Mouse (Mus musculus) embryonic facial prominence, embryonic 11.5 days (tissue): ENCODE results near the gene Ranbp3l. TPM values are rescaled to one million over a fixed set of nuclear protein-coding genes. Genes with fewer than 3 reads are reported as not detected.

Experiments used
- ATAC-seq: fragments of 200-750 bp; cut with Nextera tagmentation; replicated peaks from 2 replicates; pipeline ENCODE4 v1.8.0; 2017; ENCODE audit warnings: low read depth; ENCODE audit not compliant: insufficient number of reproducible peaks, low FRiP score, low TSS enrichment
- DNase-seq: peaks from one replicate; pipeline ENCODE4 v3.0.0-alpha.2; 2015; ENCODE audit warnings: low spot score
- H3K27ac ChIP-seq: fragments of 300-500 bp; sonication (generic); replicated peaks from 2 replicates; pipeline ENCODE4 v1.5.1; 2014; ENCODE audit warnings: mild to moderate bottlenecking, low read depth, low read length, control low read depth
- H3K27me3 ChIP-seq: fragments of 300-500 bp; sonication (generic); 2 replicates; pipeline ENCODE4 v1.6.1; 2014; ENCODE audit warnings: mild to moderate bottlenecking, low read length, moderate library complexity, mixed read lengths; ENCODE audit not compliant: control insufficient read depth, insufficient read depth
- H3K36me3 ChIP-seq: fragments of 300-500 bp; sonication (generic); replicated peaks from 2 replicates; pipeline ENCODE4 v1.6.1; 2014; ENCODE audit warnings: low read depth, mild to moderate bottlenecking, low read length, moderate library complexity, mixed read lengths; ENCODE audit not compliant: control insufficient read depth, insufficient read depth
- H3K4me1 ChIP-seq: fragments of 300-500 bp; sonication (generic); 2 replicates; pipeline ENCODE4 v1.6.1; 2014; ENCODE audit warnings: low read length, mixed read lengths; ENCODE audit not compliant: control insufficient read depth, insufficient read depth
- H3K4me2 ChIP-seq: fragments of 300-500 bp; sonication (generic); 2 replicates; pipeline ENCODE4 v1.6.1; 2014; ENCODE audit warnings: low read depth, mild to moderate bottlenecking, control low read depth, low read length, moderate library complexity
- H3K4me3 ChIP-seq: fragments of 300-500 bp; sonication (generic); 2 replicates; pipeline ENCODE4 v1.5.1; 2014; ENCODE audit warnings: low read depth, low read length, control low read depth
- H3K9ac ChIP-seq: fragments of 300-500 bp; sonication (generic); replicated peaks from 2 replicates; pipeline ENCODE4 v1.6.1; 2014; ENCODE audit warnings: mild to moderate bottlenecking, control low read depth, low read length
- H3K9me3 ChIP-seq: fragments of 300-500 bp; sonication (generic); replicated peaks from 2 replicates; pipeline ENCODE4 v1.6.1; 2016; ENCODE audit warnings: mild to moderate bottlenecking, low read length, inconsistent platforms, mixed read lengths; ENCODE audit not compliant: control insufficient read depth
- WGBS: fragments of 180-500 bp; shearing (Covaris S2); extraction: QIAGEN DNeasy Blood & Tissue Kit; methylation state at CpG from one replicate; pipeline ENCODE4 v1.1.7; 2014; 5-methylcytosine and 5-hydroxymethylcytosine counted together
- polyA plus RNA-seq: library from polyadenylated mRNA; unstranded; fragments of >200 nt; fragmentation: Nextera tagmentation; extraction: Ambion mirVana; gene quantifications from 2 replicates; pipeline ENCODE4 v1.2.1, GENCODE M21; 2014

Gene Ranbp3l
- polyA plus RNA-seq, 1 experiment from 2014 or later: not detected

DNA sequence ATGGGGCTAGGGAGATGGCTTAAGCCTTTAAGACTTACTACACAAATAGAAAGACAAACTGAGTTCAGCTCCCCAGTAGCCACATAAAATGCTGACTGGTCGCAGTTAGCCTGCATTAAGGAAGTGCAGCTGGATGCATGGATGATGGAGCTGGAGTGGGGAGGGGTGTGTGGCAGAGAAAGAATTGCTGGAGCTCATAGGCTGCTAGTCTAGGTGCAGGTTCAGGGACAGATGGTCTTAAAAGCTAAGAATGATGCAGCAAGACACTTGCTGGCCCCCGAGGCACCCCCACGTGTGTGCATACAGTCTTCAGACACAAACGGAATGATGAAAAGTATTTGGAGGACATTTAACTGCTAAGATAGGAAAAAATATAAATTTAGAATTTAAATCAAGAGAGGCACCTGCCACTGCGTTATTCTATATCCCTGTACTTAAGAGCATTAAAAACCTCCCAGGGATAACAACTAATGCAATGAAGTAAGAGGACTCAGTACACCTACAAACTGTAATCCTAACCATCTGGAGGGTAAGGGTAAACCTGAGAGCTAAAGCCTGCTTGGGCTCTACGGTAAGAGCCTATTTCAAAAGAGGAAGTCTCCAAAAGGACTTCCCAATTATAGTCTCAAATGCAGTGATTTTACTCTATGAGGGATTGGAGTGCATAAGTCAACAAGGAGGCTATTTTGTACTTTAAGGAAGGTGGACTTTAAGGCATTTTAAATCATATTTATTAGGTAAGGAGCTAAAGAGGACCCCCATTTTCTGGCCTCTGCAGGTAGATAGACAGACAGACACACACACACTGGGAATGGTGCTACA is 143.0 kb downstream of the Ranbp3l start:
- no peak for DNase-seq

DNA sequence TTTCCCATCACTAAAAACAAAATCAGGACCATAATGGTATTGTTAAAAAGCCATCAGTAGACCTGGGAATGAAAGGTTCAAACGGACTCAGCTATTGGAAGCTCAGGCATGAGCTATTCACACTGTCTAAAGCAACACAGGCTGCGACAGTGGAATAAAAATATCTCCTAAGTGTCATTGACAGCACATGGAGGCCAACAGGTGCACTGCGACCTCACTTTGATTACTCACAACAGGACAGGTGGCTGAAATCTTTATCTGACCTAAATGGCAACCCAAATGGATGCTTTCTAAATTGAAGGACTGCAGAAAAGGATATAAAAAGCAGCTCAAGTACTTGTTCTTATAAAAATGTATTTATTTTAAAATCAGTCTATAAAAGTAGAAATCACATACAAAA is 143.9 kb downstream of the Ranbp3l start:
- no peaks in the 10 kb centered on the region for H3K9me3 ChIP-seq
- H3K9ac ChIP-seq: no peak overlapping the region
- WGBS: 88% methylated on average over 3 of the region's 3 CpGs
- peaks cover 2% of the 10 kb centered on the region; the same call in 1 of the 2 replicates for H3K36me3 ChIP-seq
- ATAC-seq (no peak), DNase-seq (no peak)
- no peak overlapping the region for H3K27ac ChIP-seq
- H3K4me3 ChIP-seq: no peak overlapping the region
- H3K4me1 ChIP-seq: no peaks in the 10 kb centered on the region
- H3K27me3 ChIP-seq: no peaks in the 10 kb centered on the region
- no peak overlapping the region for H3K4me2 ChIP-seq

More for the DNA sequence above, 143.0 kb downstream of the Ranbp3l start:
- Histone ChIP-seq H3K4me1 (no peaks in the 10 kb centered on the region), H3K36me3 (peaks cover 2% of the 10 kb centered on the region; the same call in 1 of the 2 replicates), H3K4me2 (no peak overlapping the region), H3K9ac (no peak overlapping the region), H3K4me3 (no peak overlapping the region), H3K27me3 (no peaks in the 10 kb centered on the region), H3K27ac (no peak overlapping the region), H3K9me3 (no peaks in the 10 kb centered on the region)
- 83% methylated on average over 6 of the region's 6 CpGs for WGBS
- ATAC-seq: no peak

DNA sequence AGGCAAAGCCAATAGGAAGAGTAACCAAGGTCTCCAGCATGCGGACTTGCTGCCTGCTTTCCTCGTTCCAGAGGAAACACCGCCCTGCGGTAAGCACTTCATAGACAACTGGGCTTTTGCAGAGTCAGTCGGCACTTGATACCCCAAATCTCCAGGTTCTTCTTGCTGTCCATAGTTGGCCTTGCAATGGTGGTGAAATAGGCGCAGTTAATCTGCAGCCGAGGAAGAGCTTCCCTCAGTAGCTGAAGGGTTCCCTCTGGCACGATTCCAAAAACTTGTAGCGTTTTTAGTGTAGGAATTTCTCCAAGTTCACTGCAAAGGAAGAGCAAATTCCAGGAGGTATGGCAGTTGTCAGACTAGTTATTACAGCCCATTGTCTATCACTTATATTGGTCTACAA is 145.8 kb downstream of the Ranbp3l start:
- Histone ChIP-seq H3K4me1 (no peaks in the 10 kb centered on the region), H3K4me3 (no peak overlapping the region), H3K9me3 (no peaks in the 10 kb centered on the region), H3K4me2 (no peak overlapping the region), H3K36me3 (peaks cover 5% of the 10 kb centered on the region; the same call in 1 of the 2 replicates), H3K9ac (no peak overlapping the region), H3K27ac (no peak overlapping the region), H3K27me3 (no peaks in the 10 kb centered on the region)
- ATAC-seq: no peak
- DNase-seq: no peak
- 85% methylated on average over 9 of the region's 9 CpGs for WGBS

DNA sequence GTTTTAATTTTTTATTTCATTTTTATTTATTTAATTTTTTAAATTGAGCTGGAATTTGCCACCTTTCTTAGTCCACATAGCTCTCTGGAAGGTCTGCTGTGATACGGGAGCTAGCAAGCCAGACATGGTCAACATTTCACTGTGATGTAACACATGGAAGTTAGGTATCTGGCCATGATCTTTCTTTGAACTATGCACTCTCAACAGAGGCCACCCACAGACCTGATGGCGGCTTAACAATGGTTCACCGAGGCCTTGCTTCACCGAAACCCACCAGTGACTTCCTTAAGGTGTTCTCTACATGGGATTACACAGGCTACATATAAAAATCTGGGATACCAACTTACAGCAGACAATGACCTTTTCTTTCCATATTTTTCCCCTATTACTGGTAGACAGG is 146.4 kb downstream of the Ranbp3l start:
- DNase-seq: no peak
- Histone ChIP-seq H3K36me3 (peaks cover 5% of the 10 kb centered on the region; the same call in 1 of the 2 replicates), H3K27me3 (no peaks in the 10 kb centered on the region), H3K4me2 (no peak overlapping the region), H3K4me1 (no peaks in the 10 kb centered on the region), H3K9ac (no peak overlapping the region), H3K27ac (no peak overlapping the region), H3K4me3 (no peak overlapping the region), H3K9me3 (no peaks in the 10 kb centered on the region)
- WGBS: 72% methylated on average over 4 of the region's 4 CpGs
- no peak for ATAC-seq

DNA sequence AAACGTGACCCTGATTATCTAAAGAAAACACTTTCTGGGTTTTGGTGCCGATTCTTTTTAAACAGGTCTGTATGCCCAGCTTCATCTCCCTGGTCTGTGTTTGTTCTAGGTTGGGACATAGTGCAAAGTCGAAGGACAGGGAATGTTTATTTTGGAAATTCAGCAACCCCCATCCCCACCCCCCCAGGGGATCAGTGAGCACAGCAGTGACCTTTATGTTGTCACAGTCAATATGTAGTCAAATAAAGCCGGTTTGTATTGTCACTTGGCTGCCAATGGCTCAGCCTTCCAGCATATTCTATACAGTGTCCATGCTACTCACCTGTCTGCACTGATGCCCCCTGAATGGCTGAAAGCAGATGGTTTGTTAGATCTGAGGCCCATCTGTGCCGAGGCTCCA is 146.8 kb downstream of the Ranbp3l start:
- Histone ChIP-seq H3K9me3 (no peaks in the 10 kb centered on the region), H3K9ac (no peak overlapping the region), H3K36me3 (peaks cover 5% of the 10 kb centered on the region; the same call in 1 of the 2 replicates), H3K27ac (no peak overlapping the region), H3K4me2 (no peak overlapping the region), H3K4me1 (no peaks in the 10 kb centered on the region), H3K4me3 (no peak overlapping the region), H3K27me3 (no peaks in the 10 kb centered on the region)
- ATAC-seq (no peak), DNase-seq (no peak)
- WGBS: 46% methylated on average over 5 of the region's 5 CpGs

Other genes starting within 250 kb of the Ranbp3l start
- gene Nadk2, start 103.3 kb downstream of the Ranbp3l start, polyA plus RNA-seq: 43.3 and 51.9 TPM in 2 replicates
- gene Lmbrd2, start 172.6 kb downstream of the Ranbp3l start, polyA plus RNA-seq: 3.3 and 4.1 TPM in 2 replicates
- gene Skp2, start 187.5 kb downstream of the Ranbp3l start, polyA plus RNA-seq: 161 and 178 TPM in 2 replicates